Mouse (Mus musculus): Measurements from ENCODE around the gene Lrrc36. TPM values are rescaled to one million over a fixed set of nuclear protein-coding genes. Genes with fewer than 3 reads are reported as not detected.

Gene Lrrc36
- polyA plus RNA-seq, 1 experiment, result 0.07 TPM

DNA sequence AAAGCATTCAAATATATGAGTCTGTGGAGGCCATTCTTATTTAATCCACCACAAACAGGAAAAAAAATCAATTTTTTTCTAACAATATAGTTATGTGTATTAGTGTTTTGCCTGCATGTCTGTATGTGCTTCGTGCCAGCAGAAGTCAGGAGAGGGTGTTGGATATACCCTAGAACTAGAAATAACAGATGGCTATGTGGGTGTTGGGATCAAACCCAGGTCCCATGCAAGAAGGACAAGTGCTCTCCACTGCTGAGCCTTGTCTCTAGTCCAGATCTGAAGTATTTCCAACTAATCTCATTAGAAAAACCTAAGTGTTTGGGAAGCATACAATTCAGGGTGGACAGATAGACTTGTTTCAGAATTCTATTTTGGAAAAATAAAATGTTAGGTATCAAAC, 8.6 kb downstream of the Lrrc36 start:
- WGBS, result 79% methylated on average over 1 of the region's 1 CpGs
- no peak for TF ChIP-seq POLR2A (IDR thresholded peaks at IDR 0.05; ENCODE audit: low read depth, low read length)
- no peak for TF ChIP-seq CTCF (IDR thresholded peaks at IDR 0.05; ENCODE audit: extremely low read depth, insufficient read depth, insufficient read length, insufficient replicate concordance)

DNA sequence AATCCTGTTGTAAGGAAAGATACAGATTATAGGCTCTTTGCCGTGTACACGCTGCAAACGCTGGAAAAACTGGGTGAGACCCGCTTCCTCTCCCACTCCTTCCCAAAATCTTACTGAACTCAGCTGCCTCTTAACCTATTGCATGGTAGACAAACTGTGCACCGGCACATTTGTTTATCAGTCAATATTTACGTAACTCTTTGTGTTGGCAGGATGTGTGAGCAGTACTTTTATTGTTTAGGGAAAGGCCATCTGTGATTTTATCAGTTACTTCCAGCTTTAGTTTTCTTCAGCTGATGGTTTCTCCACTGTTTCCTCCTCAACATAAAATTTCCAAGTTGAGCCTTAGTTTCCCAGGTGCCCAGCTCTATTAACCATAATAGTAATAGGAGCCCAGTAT, 13.5 kb downstream of the Lrrc36 start:
- DNase-seq (ENCODE audit: low read depth in 1 of 2, low spot score in 2 of 2), result no peak
- H3K27me3 ChIP-seq (ENCODE audit: control insufficient read depth, insufficient read depth, low read length), result no peaks in the 10 kb centered on the region
- 72% methylated on average over 6 of the region's 6 CpGs for WGBS
- H3K27ac ChIP-seq (ENCODE audit: insufficient read depth, low read length), result no peak overlapping the region
- H3K36me3 ChIP-seq (ENCODE audit: control insufficient read depth, insufficient read depth, low read length), result no peaks in the 10 kb centered on the region
- TF ChIP-seq CTCF (IDR thresholded peaks at IDR 0.05; ENCODE audit: extremely low read depth, insufficient read depth, insufficient read length, insufficient replicate concordance) (no peak), POLR2A (IDR thresholded peaks at IDR 0.05; ENCODE audit: low read depth, low read length) (no peak)
- no peaks in the 10 kb centered on the region for H3K4me1 ChIP-seq (ENCODE audit: control insufficient read depth, insufficient read depth, insufficient read length)
- H3K4me3 ChIP-seq (ENCODE audit: extremely low read depth, insufficient read depth, insufficient read length), result no peak overlapping the region

More for the DNA sequence above, 8.6 kb downstream of the Lrrc36 start:
- no peaks in the 10 kb centered on the region for H3K27me3 ChIP-seq (ENCODE audit: control insufficient read depth, insufficient read depth, low read length)
- H3K4me3 ChIP-seq (ENCODE audit: extremely low read depth, insufficient read depth, insufficient read length), result no peak overlapping the region
- no peak overlapping the region for H3K27ac ChIP-seq (ENCODE audit: insufficient read depth, low read length)
- H3K36me3 ChIP-seq (ENCODE audit: control insufficient read depth, insufficient read depth, low read length), result no peaks in the 10 kb centered on the region
- DNase-seq (ENCODE audit: low read depth in 1 of 2, low spot score in 2 of 2), result no peak
- no peaks in the 10 kb centered on the region for H3K4me1 ChIP-seq (ENCODE audit: control insufficient read depth, insufficient read depth, insufficient read length)

DNA sequence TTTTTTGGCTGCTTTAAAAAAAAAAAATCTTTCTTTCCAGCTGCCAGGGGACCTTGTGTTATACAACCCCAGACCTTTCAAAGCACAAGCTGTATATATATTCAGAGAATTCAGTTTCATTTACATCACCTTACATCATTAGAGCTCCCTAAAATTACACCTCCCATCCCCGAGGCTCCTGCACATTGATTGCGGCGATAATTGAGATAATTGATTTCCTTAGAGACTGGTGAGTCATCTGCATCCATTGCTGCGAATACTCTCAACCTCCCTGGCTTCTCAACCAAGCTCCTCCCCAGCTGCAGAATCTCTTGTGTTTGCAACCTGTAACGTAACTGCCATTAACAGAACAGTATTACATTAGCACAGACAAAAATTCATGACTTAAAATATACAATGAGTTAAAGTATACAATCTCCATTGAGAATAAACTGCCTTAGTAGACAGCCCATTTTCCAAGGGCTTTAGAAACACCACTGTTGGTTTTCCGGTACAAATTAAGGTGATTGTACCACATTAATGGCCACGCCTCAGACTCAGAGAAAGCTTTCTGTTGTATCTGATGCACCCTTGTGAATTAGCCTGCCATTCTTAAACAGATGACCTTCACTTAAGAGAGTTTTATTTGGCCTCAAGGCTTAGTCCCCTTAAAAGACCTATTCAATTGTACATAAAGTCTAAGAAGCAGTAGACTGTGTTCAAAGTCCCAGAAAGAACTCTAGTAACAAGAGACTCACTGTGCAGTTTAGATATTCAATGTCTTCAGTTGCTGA, 18.6 kb downstream of the Lrrc36 start:
- Histone ChIP-seq H3K36me3 (ENCODE audit: control insufficient read depth, insufficient read depth, low read length) (no peaks in the 10 kb centered on the region), H3K4me3 (ENCODE audit: extremely low read depth, insufficient read depth, insufficient read length) (no peak overlapping the region), H3K4me1 (ENCODE audit: control insufficient read depth, insufficient read depth, insufficient read length) (no peaks in the 10 kb centered on the region), H3K27me3 (ENCODE audit: control insufficient read depth, insufficient read depth, low read length) (no peaks in the 10 kb centered on the region), H3K27ac (ENCODE audit: insufficient read depth, low read length) (no peak overlapping the region)
- 83% methylated on average over 7 of the region's 7 CpGs for WGBS
- TF ChIP-seq POLR2A (IDR thresholded peaks at IDR 0.05; ENCODE audit: low read depth, low read length) (no peak), CTCF (IDR thresholded peaks at IDR 0.05; ENCODE audit: extremely low read depth, insufficient read depth, insufficient read length, insufficient replicate concordance) (no peak)
- no peak for DNase-seq (ENCODE audit: low read depth in 1 of 2, low spot score in 2 of 2)

GRCm38 (mm10) chr8:105433021-105433420, 19.6 kb downstream of the Lrrc36 start:
- 85% methylated on average over 6 of the region's 6 CpGs for WGBS
- Histone ChIP-seq H3K4me1 (ENCODE audit: control insufficient read depth, insufficient read depth, insufficient read length) (no peaks in the 10 kb centered on the region), H3K27me3 (ENCODE audit: control insufficient read depth, insufficient read depth, low read length) (no peaks in the 10 kb centered on the region), H3K27ac (ENCODE audit: insufficient read depth, low read length) (no peak overlapping the region), H3K4me3 (ENCODE audit: extremely low read depth, insufficient read depth, insufficient read length) (no peak overlapping the region), H3K36me3 (ENCODE audit: control insufficient read depth, insufficient read depth, low read length) (no peaks in the 10 kb centered on the region)
- TF ChIP-seq CTCF (IDR thresholded peaks at IDR 0.05; ENCODE audit: extremely low read depth, insufficient read depth, insufficient read length, insufficient replicate concordance), result no peak
- DNase-seq (ENCODE audit: low read depth in 1 of 2, low spot score in 2 of 2), result no peak

DNA sequence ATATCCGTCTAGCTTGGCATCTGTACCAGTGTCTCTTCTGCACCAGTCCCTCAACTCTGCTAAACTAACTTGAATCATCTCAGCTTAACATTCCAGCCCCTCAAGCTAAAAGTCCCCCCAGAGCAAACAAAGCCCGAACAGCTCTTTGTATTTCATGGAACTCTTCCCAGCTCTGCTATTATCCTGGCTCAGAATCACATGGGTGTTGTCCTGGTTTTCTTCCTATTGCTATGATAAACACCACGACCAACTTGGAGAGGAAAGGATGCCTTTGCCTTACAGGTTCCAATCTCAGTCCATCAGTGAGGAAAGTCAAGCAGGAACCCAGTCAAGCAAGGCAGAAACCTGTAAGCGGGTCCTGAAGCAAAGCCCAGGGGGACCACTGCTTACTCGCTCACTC, 20.1 kb downstream of the Lrrc36 start:
- 80% methylated on average over 5 of the region's 5 CpGs for WGBS

DNA sequence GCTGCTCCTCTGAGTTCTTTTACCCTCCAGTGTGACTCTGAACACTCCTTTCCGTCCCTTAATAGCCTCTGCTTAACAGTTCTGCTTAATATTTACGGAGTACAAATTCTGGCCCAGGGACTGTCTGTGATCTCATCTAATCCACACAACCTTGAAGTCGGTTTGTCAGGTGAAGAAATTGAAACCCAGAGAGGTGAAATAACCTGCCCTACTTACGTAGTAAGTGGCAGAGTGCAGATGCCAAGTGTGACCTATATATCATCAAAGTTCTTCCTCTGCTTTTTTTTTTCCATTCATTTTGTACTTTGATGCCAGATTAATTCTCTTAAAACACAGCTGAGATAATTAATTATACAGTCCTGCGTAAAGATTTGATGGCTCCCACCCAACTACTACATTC, 20.8 kb downstream of the Lrrc36 start:
- Histone ChIP-seq H3K27me3 (ENCODE audit: control insufficient read depth, insufficient read depth, low read length) (no peaks in the 10 kb centered on the region), H3K27ac (ENCODE audit: insufficient read depth, low read length) (no peak overlapping the region), H3K4me3 (ENCODE audit: extremely low read depth, insufficient read depth, insufficient read length) (no peak overlapping the region), H3K36me3 (ENCODE audit: control insufficient read depth, insufficient read depth, low read length) (no peaks in the 10 kb centered on the region), H3K4me1 (ENCODE audit: control insufficient read depth, insufficient read depth, insufficient read length) (no peaks in the 10 kb centered on the region)
- no peak for DNase-seq (ENCODE audit: low read depth in 1 of 2, low spot score in 2 of 2)
- 83% methylated on average over 5 of the region's 5 CpGs for WGBS
- no peak for TF ChIP-seq POLR2A (IDR thresholded peaks at IDR 0.05; ENCODE audit: low read depth, low read length)

More for the DNA sequence above, 20.1 kb downstream of the Lrrc36 start:
- DNase-seq (ENCODE audit: low read depth in 1 of 2, low spot score in 2 of 2), result no peak
- no peak overlapping the region for H3K27ac ChIP-seq (ENCODE audit: insufficient read depth, low read length)
- TF ChIP-seq POLR2A (IDR thresholded peaks at IDR 0.05; ENCODE audit: low read depth, low read length), result no peak
- no peak for TF ChIP-seq CTCF (IDR thresholded peaks at IDR 0.05; ENCODE audit: extremely low read depth, insufficient read depth, insufficient read length, insufficient replicate concordance)
- no peaks in the 10 kb centered on the region for H3K4me1 ChIP-seq (ENCODE audit: control insufficient read depth, insufficient read depth, insufficient read length)
- no peak overlapping the region for H3K4me3 ChIP-seq (ENCODE audit: extremely low read depth, insufficient read depth, insufficient read length)
- no peaks in the 10 kb centered on the region for H3K36me3 ChIP-seq (ENCODE audit: control insufficient read depth, insufficient read depth, low read length)
- H3K27me3 ChIP-seq (ENCODE audit: control insufficient read depth, insufficient read depth, low read length), result no peaks in the 10 kb centered on the region

DNA sequence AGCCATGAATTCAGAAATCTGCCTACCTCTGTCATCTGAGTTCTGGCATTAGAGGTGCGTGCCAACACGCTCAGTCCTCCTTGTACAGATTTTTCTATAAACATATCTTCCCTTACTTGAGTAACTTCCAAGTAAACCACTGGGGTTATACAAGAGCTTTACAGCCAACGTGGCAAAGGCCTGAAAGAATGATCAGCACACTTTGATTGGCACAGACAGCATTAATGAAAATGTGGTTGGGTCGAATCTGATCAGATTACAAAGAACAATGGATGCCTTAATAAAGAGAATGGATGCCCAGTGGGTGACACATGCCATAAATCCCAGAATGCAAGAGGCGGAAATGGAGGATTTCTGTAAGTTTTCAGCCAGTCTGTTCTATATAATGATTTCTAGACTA, 22.8 kb downstream of the Lrrc36 start:
- no peaks in the 10 kb centered on the region for H3K36me3 ChIP-seq (ENCODE audit: control insufficient read depth, insufficient read depth, low read length)
- no peaks in the 10 kb centered on the region for H3K4me1 ChIP-seq (ENCODE audit: control insufficient read depth, insufficient read depth, insufficient read length)
- DNase-seq (ENCODE audit: low read depth in 1 of 2, low spot score in 2 of 2), result no peak
- H3K27ac ChIP-seq (ENCODE audit: insufficient read depth, low read length), result no peak overlapping the region
- H3K4me3 ChIP-seq (ENCODE audit: extremely low read depth, insufficient read depth, insufficient read length), result no peak overlapping the region
- H3K27me3 ChIP-seq (ENCODE audit: control insufficient read depth, insufficient read depth, low read length), result no peaks in the 10 kb centered on the region
- 80% methylated on average over 5 of the region's 5 CpGs for WGBS
- TF ChIP-seq CTCF (IDR thresholded peaks at IDR 0.05; ENCODE audit: extremely low read depth, insufficient read depth, insufficient read length, insufficient replicate concordance), result no peak
- TF ChIP-seq POLR2A (IDR thresholded peaks at IDR 0.05; ENCODE audit: low read depth, low read length), result no peak

Data from spleen, adult 2 months (tissue).